Mouse (Mus musculus) MEL (cell line): ENCODE measurements around the gene Dcaf4. TPM values are rescaled to one million over a fixed set of nuclear protein-coding genes. Genes with fewer than 3 reads are reported as not detected.

ENCODE experiments used
- DNase-seq: peaks from one replicate; pipeline ENCODE4 v3.0.0; 2011; ENCODE audit warnings: low read depth, low spot score
- H3K27ac ChIP-seq: 2 replicates; pipeline ENCODE4 v1.5.1; 2012; ENCODE audit warnings: low read depth, mild to moderate bottlenecking, control low read depth, low read length, moderate library complexity; ENCODE audit not compliant: control insufficient read depth
- H3K27me3 ChIP-seq, 2 experiments: fragments of 150-350 bp in 1 of 2; sonication (generic) in 1 of 2; 2 replicates each; pipeline ENCODE4 v1.6.1; 2012; ENCODE audit warnings: low read length in 2 of 2, mild to moderate bottlenecking in 2 of 2, improper control_type of control experiment in 1 of 2, moderate library complexity in 1 of 2; ENCODE audit not compliant: insufficient read depth in 2 of 2, control insufficient read depth in 1 of 2
- H3K36me3 ChIP-seq, 2 experiments: 2 replicates each; pipeline ENCODE4 v1.6.1; 2012 to 2014; ENCODE audit warnings: low read length in 2 of 2, improper control_type of control experiment in 1 of 2, inconsistent platforms in 1 of 2, mild to moderate bottlenecking in 1 of 2; ENCODE audit not compliant: insufficient read depth in 2 of 2, control insufficient read depth in 1 of 2
- H3K4me1 ChIP-seq, 2 experiments: fragments of 150-350 bp in 1 of 2; sonication (generic) in 1 of 2; 2 replicates each; pipeline ENCODE4 v1.6.1; 2012; ENCODE audit warnings: low read length in 2 of 2, improper control_type of control experiment in 1 of 2, mild to moderate bottlenecking in 1 of 2; ENCODE audit not compliant: insufficient read depth in 2 of 2, control insufficient read depth in 1 of 2
- H3K4me3 ChIP-seq, 2 experiments: fragments of 150-350 bp in 1 of 2; sonication (generic) in 1 of 2; 2 replicates each; pipeline ENCODE4 v1.5.1; 2012; ENCODE audit warnings: low read depth in 2 of 2, low read length in 2 of 2, mild to moderate bottlenecking in 2 of 2, moderate library complexity in 2 of 2, control low read depth in 1 of 2, improper control_type of control experiment in 1 of 2; ENCODE audit not compliant: control insufficient read depth in 1 of 2, insufficient read depth in 1 of 2
- H3K79me2 ChIP-seq: 2 replicates; pipeline ENCODE4 v1.6.1; 2012; ENCODE audit warnings: mild to moderate bottlenecking, low read length, moderate library complexity; ENCODE audit not compliant: control insufficient read depth, poor library complexity, insufficient read depth
- H3K9ac ChIP-seq: 2 replicates; pipeline ENCODE4 v1.6.1; 2012; ENCODE audit warnings: low read depth, mild to moderate bottlenecking, control low read depth, low read length, moderate library complexity; ENCODE audit not compliant: control insufficient read depth, poor library complexity, severe bottlenecking
- H3K9me3 ChIP-seq: fragments of 150-350 bp; sonication (generic); replicated peaks from 2 replicates; pipeline ENCODE4 v1.6.1; 2012; ENCODE audit warnings: mild to moderate bottlenecking, low read length, improper control_type of control experiment, moderate library complexity; ENCODE audit not compliant: insufficient read depth
- BHLHE40 ChIP-seq: IDR thresholded peaks from 2 replicates; pipeline ENCODE4 v1.6.1; 2012; ENCODE audit warnings: low read depth, mild to moderate bottlenecking, inconsistent platforms, low read length, improper control_type of control experiment, borderline replicate concordance
- CHD1 ChIP-seq: IDR thresholded peaks from 2 replicates; pipeline ENCODE4 v1.6.1; 2012; ENCODE audit warnings: low read depth, mild to moderate bottlenecking, inconsistent platforms, low read length, improper control_type of control experiment
- CHD2 ChIP-seq: IDR thresholded peaks from 2 replicates; pipeline ENCODE4 v1.6.1; 2011; ENCODE audit warnings: low read length, improper control_type of control experiment
- ELF1 ChIP-seq: IDR thresholded peaks from 2 replicates; pipeline ENCODE4 v1.6.1; 2014; ENCODE audit warnings: low read depth, mild to moderate bottlenecking, inconsistent platforms, low read length, improper control_type of control experiment, moderate library complexity
- HCFC1 ChIP-seq: IDR thresholded peaks from 2 replicates; pipeline ENCODE4 v1.6.1; 2012; ENCODE audit warnings: low read depth, mild to moderate bottlenecking, inconsistent platforms, low read length, improper control_type of control experiment, moderate library complexity
- MAX ChIP-seq: IDR thresholded peaks from 2 replicates; pipeline ENCODE4 v1.6.1; 2011; ENCODE audit warnings: low read length, improper control_type of control experiment
- MXI1 ChIP-seq: IDR thresholded peaks from 2 replicates; pipeline ENCODE4 v1.6.1; 2011; ENCODE audit warnings: mild to moderate bottlenecking, low read depth, low read length, improper control_type of control experiment
- MYC ChIP-seq: IDR thresholded peaks from 2 replicates; pipeline ENCODE4 v1.6.1; 2011; ENCODE audit warnings: low read depth, mild to moderate bottlenecking, low read length, improper control_type of control experiment, moderate library complexity
- NELFE ChIP-seq: IDR thresholded peaks from 2 replicates; pipeline ENCODE4 v1.6.1; 2011; ENCODE audit warnings: low read depth, low read length, improper control_type of control experiment
- NRF1 ChIP-seq: IDR thresholded peaks from 2 replicates; pipeline ENCODE4 v1.6.1; 2014; ENCODE audit warnings: low read depth, mild to moderate bottlenecking, inconsistent platforms, low read length, improper control_type of control experiment, moderate library complexity; ENCODE audit not compliant: poor library complexity, insufficient read depth, severe bottlenecking
- POLR2A ChIP-seq, 2 experiments: IDR thresholded peaks; 2 replicates each; pipeline ENCODE4 v1.6.1; 2011 to 2012; ENCODE audit warnings: low read length in 2 of 2, mild to moderate bottlenecking in 2 of 2, control low read depth in 1 of 2, improper control_type of control experiment in 1 of 2, low read depth in 1 of 2, moderate library complexity in 1 of 2; ENCODE audit not compliant: control insufficient read depth in 1 of 2, insufficient read depth in 1 of 2, poor library complexity in 1 of 2
- POLR2AphosphoS2 ChIP-seq: IDR thresholded peaks from 2 replicates; pipeline ENCODE4 v1.6.1; 2011; ENCODE audit warnings: low read length, improper control_type of control experiment
- POLR2AphosphoS5 ChIP-seq: IDR thresholded peaks from 2 replicates; pipeline ENCODE4 v1.6.1; 2012; ENCODE audit warnings: low read depth, borderline replicate concordance, mild to moderate bottlenecking, inconsistent platforms, low read length, moderate library complexity, mixed read lengths
- RAD21 ChIP-seq: IDR thresholded peaks from 2 replicates; pipeline ENCODE4 v1.6.1; 2011; ENCODE audit warnings: mild to moderate bottlenecking, low read depth, low read length, improper control_type of control experiment
- RCOR1 ChIP-seq: IDR thresholded peaks from 2 replicates; pipeline ENCODE4 v1.6.1; 2012; ENCODE audit warnings: low read depth, mild to moderate bottlenecking, inconsistent platforms, low read length, improper control_type of control experiment
- SIN3A ChIP-seq: IDR thresholded peaks from 2 replicates; pipeline ENCODE4 v1.6.1; 2012; ENCODE audit warnings: low read length, improper control_type of control experiment, inconsistent platforms
- SMC3 ChIP-seq: IDR thresholded peaks from 2 replicates; pipeline ENCODE4 v1.6.1; 2011; ENCODE audit warnings: low read depth, low read length, improper control_type of control experiment
- UBTF ChIP-seq: IDR thresholded peaks from 2 replicates; pipeline ENCODE4 v1.6.1; 2012; ENCODE audit warnings: low read depth, mild to moderate bottlenecking, inconsistent platforms, low read length, improper control_type of control experiment, moderate library complexity, borderline replicate concordance; ENCODE audit not compliant: insufficient read depth
- ZKSCAN1 ChIP-seq: IDR thresholded peaks from 2 replicates; pipeline ENCODE4 v1.6.1; 2012; ENCODE audit warnings: low read depth, mild to moderate bottlenecking, inconsistent platforms, low read length, improper control_type of control experiment, moderate library complexity
- ZMIZ1 ChIP-seq: IDR thresholded peaks from 2 replicates; pipeline ENCODE4 v1.6.1; 2012; ENCODE audit warnings: low read depth, mild to moderate bottlenecking, inconsistent platforms, low read length, improper control_type of control experiment, moderate library complexity
- polyA plus RNA-seq, 2 experiments: library from polyadenylated mRNA; stranded (reverse) in 1 of 2; unstranded in 1 of 2; fragments of >175 nt in 1 of 2; fragments of >200 nt in 1 of 2; gene quantifications; 2 replicates each; pipeline versions ENCODE4 v1.2.1 to v1.2.4; 2012; ENCODE audit warnings: low replicate concordance in 2 of 2, low read depth in 1 of 2; ENCODE audit not compliant: insufficient read length in 2 of 2, insufficient read depth in 1 of 2, missing spikeins in 1 of 2
- total RNA-seq: library from RNA; depleted of rRNA; stranded (reverse); fragments of 300-350 nt; gene quantifications from 2 replicates; pipeline ENCODE4 v1.2.3, GENCODE M21; 2012; rRNA removed

Dcaf4 gene
- 25.5 and 25.7 TPM in 2 replicates for total RNA-seq
- polyA plus RNA-seq: 10 to 100 TPM in 1 of 2 experiments, not detected in 1; 35.9 TPM

GRCm38 (mm10) chr12:83520311-83520890 lies at the start of gene Dcaf4:
Gene Dcaf4 (plus strand): TSS chr12:83520466.
- peak within 1 kb of the TSS; percentile 69 to 79 for H3K4me3 ChIP-seq
- peak within 1 kb of the TSS; percentile 8 for H3K27ac ChIP-seq
- peaks cover 1% of the 10 kb centered on the region for H3K79me2 ChIP-seq
- peak; percentile 98 for DNase-seq
- peaks cover 0 to 24% of the 10 kb centered on the region in 2 experiments; a peak in 2 of 4 replicates for H3K36me3 ChIP-seq
- H3K4me1 ChIP-seq: peaks cover 20 to 23% of the 10 kb centered on the region in 2 experiments
- H3K27me3 ChIP-seq: no peaks in the 10 kb centered on the region
- TF ChIP-seq ZKSCAN1 (no peak), NRF1 (peak; percentile 28; the same call in 1 of the 2 replicates), MXI1 (peak; percentile 88), MAX (peak; percentile 71), BHLHE40 (peak; percentile 84), POLR2A (IDR thresholded peaks at IDR 0.05; ENCODE audit: control insufficient read depth in 1 of 2, insufficient read depth in 1 of 2, low read depth in 1 of 2, low read length in 2 of 2, poor library complexity in 1 of 2) (peak; percentile 52 to 72; a peak in 3 of 4 replicates), POLR2AphosphoS2 (0 out of 2 replicates have a peak, but pooled peaks have one; percentile 47), SMC3 (0 out of 2 replicates have a peak, but pooled peaks have one; percentile 1), POLR2AphosphoS5 (no peak), NELFE (peak; percentile 60), SIN3A (peak; percentile 84), CHD2 (peak; percentile 27; the same call in 1 of the 2 replicates), MYC (peak; percentile 49), RAD21 (no peak; the same call in 1 of the 2 replicates), CHD1 (no peak), HCFC1 (peak; percentile 66), UBTF (0 out of 2 replicates have a peak, but pooled peaks have one; percentile 25), ZMIZ1 (0 out of 2 replicates have a peak, but pooled peaks have one; percentile 48), RCOR1 (no peak), ELF1 (peak; percentile 87)
- TF ChIP-seq, all 39 proteins: peak for 15
- H3K9me3 ChIP-seq: no peaks in the 10 kb centered on the region
- peak within 1 kb of the TSS; percentile 60 for H3K9ac ChIP-seq
